In the genomic region with DNA sequence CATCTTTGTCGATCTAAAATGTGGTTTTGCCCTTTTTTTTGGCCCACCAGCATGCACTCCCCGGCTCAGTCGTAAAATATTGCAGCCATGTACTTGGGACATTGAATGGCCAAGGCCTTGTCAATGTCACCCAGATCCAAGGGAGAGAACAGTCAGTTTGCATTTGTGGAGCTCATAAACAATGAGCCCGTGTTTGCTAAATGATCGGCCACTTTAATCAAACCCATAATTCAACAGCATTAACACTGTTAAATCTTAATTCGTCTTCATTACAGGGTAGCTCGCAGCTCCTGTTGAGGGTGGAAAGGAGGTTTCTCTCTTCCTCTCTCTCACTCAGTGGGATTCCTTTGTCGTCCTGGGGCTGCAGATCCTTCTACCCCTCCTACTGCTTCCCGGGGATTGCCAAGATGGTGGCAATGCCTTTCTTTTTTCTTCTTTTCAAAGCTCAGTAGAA, we compare ENCODE assay signal across 8 mouse cellular contexts.
DNase-seq lines count a peak whose midpoint lies in the region; ATAC-seq lines count a peak whose summit lies in the region.

No protein-coding gene starts in this region.

- ATAC-seq in liver, embryonic 11.5 days (replicated peaks; ENCODE audit: low FRiP score): no peak
- peak; percentile 52 for ATAC-seq in forebrain, embryonic 13.5 days
- ATAC-seq in limb, embryonic 12.5 days (ENCODE audit: insufficient number of reproducible peaks, insufficient read depth, low FRiP score, low TSS enrichment, low read depth): no peak
- ATAC-seq in stomach, embryonic 14.5 days (ENCODE audit: insufficient number of reproducible peaks, insufficient read depth, low FRiP score, low read depth): no peak
- no peak for ATAC-seq in granulocyte monocyte progenitor cell, adult 5-6 weeks (replicated peaks; ENCODE audit: poor library complexity, severe bottlenecking)

- H3K27me3 ChIP-seq in liver, embryonic 11.5 days (replicated peaks; ENCODE audit: control insufficient read depth, insufficient read depth, low read length): no peaks in the 10 kb centered on the region
- 0 out of 2 replicates have a peak, but pooled peaks cover 7% of the 10 kb centered on the region for H3K27me3 ChIP-seq in forebrain, embryonic 13.5 days
- H3K27me3 ChIP-seq in limb, embryonic 12.5 days: peaks cover 20% of the 10 kb centered on the region
- no peaks in the 10 kb centered on the region for H3K27me3 ChIP-seq in stomach, embryonic 14.5 days (ENCODE audit: control insufficient read depth, insufficient read depth, low read length)

- no peak for DNase-seq in liver, embryonic 11.5 days (ENCODE audit: low spot score)
- DNase-seq in liver: no peak
- no peak for DNase-seq in adrenal gland, postnatal 10 days
- DNase-seq in adrenal gland, postnatal 36 days: no peak

- no peak overlapping the region for H3K4me3 ChIP-seq in liver, embryonic 11.5 days (ENCODE audit: low read depth, low read length)
- H3K4me3 ChIP-seq in forebrain, embryonic 13.5 days: peak overlapping the region; percentile 5; the same call in 1 of the 2 replicates
- H3K4me3 ChIP-seq in limb, embryonic 12.5 days (replicated peaks): 0 out of 2 replicates have a peak overlapping the region, but pooled peaks have one; percentile 8
- H3K4me3 ChIP-seq in stomach, embryonic 14.5 days (ENCODE audit: low read depth, low read length): no peak overlapping the region

- no peak overlapping the region for H3K9ac ChIP-seq in liver, embryonic 11.5 days (ENCODE audit: low read depth, low read length)
- H3K9ac ChIP-seq in forebrain, embryonic 13.5 days: peak overlapping the region; percentile 47; the same call in 1 of the 2 replicates
- peak overlapping the region; percentile 40; the same call in 1 of the 2 replicates for H3K9ac ChIP-seq in limb, embryonic 12.5 days (replicated peaks)
- H3K9ac ChIP-seq in stomach, embryonic 14.5 days (replicated peaks; ENCODE audit: low read depth, low read length): no peak overlapping the region

- H3K4me1 ChIP-seq in liver, embryonic 11.5 days (replicated peaks; ENCODE audit: control insufficient read depth, insufficient read depth, low read length): no peaks in the 10 kb centered on the region; the same call in 1 of the 2 replicates
- peaks cover 32% of the 10 kb centered on the region for H3K4me1 ChIP-seq in forebrain, embryonic 13.5 days
- H3K4me1 ChIP-seq in limb, embryonic 12.5 days (replicated peaks): peaks cover 23% of the 10 kb centered on the region
- peaks cover 6% of the 10 kb centered on the region; the same call in 1 of the 2 replicates for H3K4me1 ChIP-seq in stomach, embryonic 14.5 days (ENCODE audit: control insufficient read depth, insufficient read depth, low read length)

- peak overlapping the region; percentile 70 for H3K27ac ChIP-seq in liver, embryonic 11.5 days (ENCODE audit: low read depth, low read length)
- H3K27ac ChIP-seq in forebrain, embryonic 13.5 days: peak overlapping the region; percentile 85
- peak overlapping the region; percentile 92 for H3K27ac ChIP-seq in limb, embryonic 12.5 days
- H3K27ac ChIP-seq in stomach, embryonic 14.5 days (ENCODE audit: low read length): peak overlapping the region; percentile 22; the same call in 1 of the 2 replicates

- 34% methylated on average over 9 of the region's 9 CpGs for WGBS in liver, embryonic 11.5 days
- WGBS in forebrain, embryonic 13.5 days: 4% methylated on average over 9 of the region's 9 CpGs
- WGBS in limb, embryonic 12.5 days: 8% methylated on average over 9 of the region's 9 CpGs
- 24% methylated on average over 9 of the region's 9 CpGs for WGBS in stomach, embryonic 14.5 days

- no peaks in the 10 kb centered on the region for H3K9me3 ChIP-seq in liver, embryonic 11.5 days (ENCODE audit: control insufficient read depth, low read length)
- no peaks in the 10 kb centered on the region for H3K9me3 ChIP-seq in forebrain, embryonic 13.5 days (replicated peaks)
- H3K9me3 ChIP-seq in limb, embryonic 12.5 days: no peaks in the 10 kb centered on the region
- H3K9me3 ChIP-seq in stomach, embryonic 14.5 days (ENCODE audit: control insufficient read depth, low read depth, low read length): no peaks in the 10 kb centered on the region

- H3K36me3 ChIP-seq in liver, embryonic 11.5 days (ENCODE audit: control insufficient read depth, insufficient read depth, low read length): no peaks in the 10 kb centered on the region
- H3K36me3 ChIP-seq in forebrain, embryonic 13.5 days (ENCODE audit: poor library complexity, severe bottlenecking): no peaks in the 10 kb centered on the region
- no peaks in the 10 kb centered on the region for H3K36me3 ChIP-seq in limb, embryonic 12.5 days
- no peaks in the 10 kb centered on the region for H3K36me3 ChIP-seq in stomach, embryonic 14.5 days (ENCODE audit: control insufficient read depth, insufficient read depth, low read length)

- H3K4me2 ChIP-seq in liver, embryonic 11.5 days: peak overlapping the region; percentile 39
- peak overlapping the region; percentile 48 for H3K4me2 ChIP-seq in forebrain, embryonic 13.5 days
- peak overlapping the region; percentile 40 for H3K4me2 ChIP-seq in limb, embryonic 12.5 days
- peak overlapping the region; percentile 24 for H3K4me2 ChIP-seq in stomach, embryonic 14.5 days (replicated peaks; ENCODE audit: low read depth, low read length)

Comparison
In these comparisons a context has a peak if more than half of its experiments do, and no peak if none do; other contexts are left out.
1. H3K27ac ChIP-seq: peak in every context shown above with its lines; median percentile 92 in limb, embryonic 12.5 days; 85 in forebrain, embryonic 13.5 days; 70 in liver, embryonic 11.5 days; 22 in stomach, embryonic 14.5 days.
2. H3K4me3 ChIP-seq: peak in forebrain, embryonic 13.5 days (single experiment) and limb, embryonic 12.5 days (single experiment); none in liver, embryonic 11.5 days (single experiment) and stomach, embryonic 14.5 days (single experiment).
3. H3K9ac ChIP-seq: peak in forebrain, embryonic 13.5 days (single experiment) and limb, embryonic 12.5 days (single experiment); none in liver, embryonic 11.5 days (single experiment) and stomach, embryonic 14.5 days (single experiment).
4. Peak in every context shown above with its lines, with median percentiles within 50 percentile points of each other: H3K4me2 ChIP-seq.